Mouse (Mus musculus): ENCODE results near the gene St5.

GRCm38 (mm10) chr7:109694576-109695338 lies 8.6 kb downstream of the St5 start:
- no peak for TF ChIP-seq POLR2A (IDR thresholded peaks at IDR 0.05; ENCODE audit: insufficient read depth, low read length)
- TF ChIP-seq CTCF (IDR thresholded peaks at IDR 0.05; ENCODE audit: low read depth, low read length) = no peak

Measured in ES-Bruce4 (cell line).